ENCODE assay signal across 24 mouse cellular contexts in the genomic region with DNA sequence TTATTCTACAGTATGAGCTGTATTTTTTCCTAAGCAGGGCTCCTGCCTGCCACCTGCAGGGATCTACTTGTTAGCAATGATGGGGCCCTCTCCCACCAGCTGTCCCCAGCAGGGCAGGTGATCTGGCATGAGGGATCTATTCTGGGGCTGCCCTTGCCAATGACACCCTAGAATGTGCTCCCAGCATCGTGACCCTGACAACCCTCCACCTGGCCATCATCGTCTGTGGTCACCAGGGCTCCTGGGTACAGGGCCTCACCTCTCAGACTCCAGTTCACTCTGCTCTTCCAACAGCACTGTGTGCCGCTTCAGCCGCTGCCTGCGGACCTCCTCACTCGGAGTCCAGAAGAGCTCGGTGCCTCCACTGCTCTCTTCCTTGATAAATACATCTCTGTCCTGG.
"Had no signal": no experiment of that assay in that cellular context is flagged by ENCODE, and none has a peak within 500 bp of the region (broad histone marks: within the 10 kb centered on the region; RNA-seq: fewer than 3 reads in every experiment).

No protein-coding gene starts in this region.

- H3K27ac ChIP-seq: heart, embryonic 10.5 days; heart, embryonic 13.5 days; heart, embryonic 15.5 days; hindbrain, embryonic 13.5 days; hindbrain, embryonic 15.5 days; hindbrain, postnatal 0 days; kidney, embryonic 15.5 days; kidney, postnatal 0 days; limb, embryonic 13.5 days; limb, embryonic 15.5 days had no signal

- H3K9me3 ChIP-seq: heart, embryonic 10.5 days; heart, embryonic 13.5 days; heart, embryonic 15.5 days; hindbrain, embryonic 13.5 days; hindbrain, embryonic 15.5 days; kidney, embryonic 15.5 days; limb, embryonic 15.5 days had no signal

- H3K4me2 ChIP-seq: heart, embryonic 13.5 days; heart, embryonic 15.5 days; hindbrain, embryonic 13.5 days; hindbrain, embryonic 15.5 days; kidney, embryonic 15.5 days; limb, embryonic 13.5 days; limb, embryonic 15.5 days had no signal

- H3K9ac ChIP-seq: forebrain, postnatal 0 days; heart, embryonic 13.5 days; heart, embryonic 15.5 days; hindbrain, embryonic 13.5 days; hindbrain, embryonic 15.5 days; kidney, embryonic 15.5 days; limb, embryonic 13.5 days; limb, embryonic 15.5 days had no signal

- DNase-seq: forebrain, postnatal 0 days; gastrocnemius, postnatal 14 days; gastrocnemius, postnatal 36 days; heart, adult 18-20 months; heart, postnatal 14 days; heart, postnatal 36 days; kidney, adult 11 months; kidney, adult 2 months; kidney, adult 9 months; kidney, postnatal 14 days; kidney, postnatal 36 days; layer of hippocampus, adult 9-11 months; layer of hippocampus, postnatal 36 days; left cerebral cortex, postnatal 4 days had no signal

- H3K4me3 ChIP-seq: heart, embryonic 10.5 days; heart, embryonic 13.5 days; heart, embryonic 15.5 days; hindbrain, embryonic 13.5 days; hindbrain, embryonic 15.5 days; kidney, embryonic 15.5 days; limb, embryonic 13.5 days; limb, embryonic 15.5 days had no signal

- H3K4me1 ChIP-seq: hindbrain, embryonic 13.5 days; hindbrain, embryonic 15.5 days; kidney, embryonic 15.5 days; limb, embryonic 13.5 days; limb, embryonic 15.5 days had no signal

- H3K27me3 ChIP-seq: heart, embryonic 13.5 days; heart, embryonic 15.5 days; hindbrain, embryonic 13.5 days; hindbrain, embryonic 15.5 days; kidney, embryonic 15.5 days; limb, embryonic 13.5 days; limb, embryonic 15.5 days had no signal

- ATAC-seq: forebrain, postnatal 0 days; hindbrain, postnatal 0 days had no signal
